Mouse (Mus musculus): ENCODE measurements around the gene Ccdc38. TPM values are rescaled to one million over a fixed set of nuclear protein-coding genes. Genes with fewer than 3 reads are reported as not detected.
A peak's percentile ranks its signal among the peaks of the same experiment; 100 is the strongest.
"Not testable (repeated sequence)": the region's sequence is repeated elsewhere in the genome, so short reads cannot be mapped to it uniquely, and the experiment has no call there.

Gene Ccdc38
- total RNA-seq, 1 experiment from 2014 or later, result not detected

DNA sequence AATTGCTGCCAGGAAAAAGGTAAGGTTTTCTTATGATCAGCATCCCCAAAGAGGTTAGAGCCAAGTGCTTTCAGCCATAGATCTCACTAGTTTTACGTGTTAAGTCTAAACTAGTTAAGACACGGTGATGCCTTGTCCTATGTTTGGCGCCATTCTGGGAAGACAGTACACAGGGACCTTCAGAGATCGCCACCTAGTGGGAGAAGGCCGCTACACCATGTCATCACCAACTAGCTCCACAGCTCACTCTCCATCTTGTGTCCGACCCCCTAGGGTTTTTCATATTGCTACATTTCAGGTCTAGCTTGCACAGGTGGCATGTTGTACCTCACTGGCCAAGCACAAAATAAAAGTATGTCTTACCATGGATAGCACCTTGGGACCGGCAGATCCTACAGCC is 8.6 kb downstream of the Ccdc38 start:
- DNase-seq, result peak; percentile 80

DNA sequence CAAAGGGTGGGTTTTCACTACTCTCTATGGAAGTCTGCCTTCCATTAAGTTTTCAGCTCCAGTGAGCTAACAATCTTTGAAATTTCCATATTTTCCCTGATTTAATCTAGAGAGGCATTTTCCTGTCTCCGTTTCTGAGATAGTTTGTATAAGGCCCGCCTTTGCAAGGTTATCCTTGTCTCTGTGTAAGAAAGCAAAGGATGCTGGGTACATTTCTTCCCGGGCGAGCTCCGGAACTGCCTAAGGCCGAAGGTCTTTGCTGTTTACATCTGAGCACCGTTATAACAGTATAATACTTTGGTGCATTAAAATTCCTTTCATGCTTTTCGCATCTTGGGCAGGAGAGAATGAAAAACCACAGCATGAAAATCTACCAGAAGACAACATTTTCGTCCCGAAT is 9.4 kb downstream of the Ccdc38 start:
- DNase-seq, result no peak

DNA sequence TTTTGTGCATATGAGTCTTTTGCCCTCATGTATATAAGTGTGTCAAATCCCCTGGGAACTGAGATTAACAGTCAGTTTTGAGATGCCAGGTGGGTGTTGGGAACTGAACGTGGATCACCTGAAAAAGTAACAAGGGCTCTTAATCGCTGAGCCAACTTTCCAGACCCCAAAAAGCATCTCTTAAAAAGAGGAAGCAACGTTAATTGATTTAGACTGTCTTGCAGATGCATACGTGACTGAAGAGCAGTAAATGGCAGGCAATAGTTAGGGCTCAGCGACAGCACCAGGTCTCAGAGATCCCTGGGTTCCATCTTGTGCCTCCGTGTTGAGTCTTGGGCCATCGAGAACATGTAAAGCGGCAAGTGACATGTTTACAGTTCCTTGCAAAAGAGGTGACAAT is 12.2 kb downstream of the Ccdc38 start:
- no peak for DNase-seq

DNA sequence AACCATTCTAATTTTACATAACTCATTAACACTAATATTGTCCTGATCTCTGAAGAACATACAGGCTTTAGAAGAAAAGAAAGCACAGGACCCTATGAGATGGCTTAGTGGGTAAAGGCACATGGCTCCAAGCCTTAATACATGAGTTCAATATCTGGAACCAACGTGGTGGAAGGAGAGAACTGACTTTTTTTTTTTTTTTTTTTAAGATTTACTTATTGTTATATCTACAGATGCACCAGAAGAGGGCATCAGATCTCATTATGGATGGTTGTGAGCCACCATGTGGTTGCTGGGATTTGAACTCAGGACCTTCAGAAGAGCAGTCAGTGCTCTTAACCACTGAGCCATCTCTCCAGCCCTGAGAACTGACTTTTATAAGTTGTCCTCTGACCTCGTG is 17.5 kb downstream of the Ccdc38 start:
- not testable (repeated sequence) for DNase-seq

DNA sequence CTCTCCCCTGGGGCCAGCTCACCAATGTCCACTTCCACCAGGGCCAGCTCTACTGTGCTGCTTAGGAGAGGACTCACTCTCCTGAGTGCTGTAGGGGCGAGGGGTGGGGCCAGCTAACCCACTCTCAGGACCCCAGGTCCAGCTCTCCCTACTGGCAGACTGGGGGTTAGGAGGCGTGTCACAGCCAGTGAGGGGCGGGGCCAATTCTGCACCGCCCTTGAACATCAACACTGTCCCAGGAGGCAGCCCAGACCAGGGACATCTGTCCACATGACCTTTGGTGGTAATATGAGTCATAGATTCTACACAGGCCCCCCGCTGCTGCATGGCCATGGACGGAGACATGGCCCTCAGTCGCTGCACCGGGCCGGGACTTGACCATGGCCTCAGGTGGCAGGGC is 19.4 kb downstream of the Ccdc38 start:
- peak; percentile 79 for DNase-seq

DNA sequence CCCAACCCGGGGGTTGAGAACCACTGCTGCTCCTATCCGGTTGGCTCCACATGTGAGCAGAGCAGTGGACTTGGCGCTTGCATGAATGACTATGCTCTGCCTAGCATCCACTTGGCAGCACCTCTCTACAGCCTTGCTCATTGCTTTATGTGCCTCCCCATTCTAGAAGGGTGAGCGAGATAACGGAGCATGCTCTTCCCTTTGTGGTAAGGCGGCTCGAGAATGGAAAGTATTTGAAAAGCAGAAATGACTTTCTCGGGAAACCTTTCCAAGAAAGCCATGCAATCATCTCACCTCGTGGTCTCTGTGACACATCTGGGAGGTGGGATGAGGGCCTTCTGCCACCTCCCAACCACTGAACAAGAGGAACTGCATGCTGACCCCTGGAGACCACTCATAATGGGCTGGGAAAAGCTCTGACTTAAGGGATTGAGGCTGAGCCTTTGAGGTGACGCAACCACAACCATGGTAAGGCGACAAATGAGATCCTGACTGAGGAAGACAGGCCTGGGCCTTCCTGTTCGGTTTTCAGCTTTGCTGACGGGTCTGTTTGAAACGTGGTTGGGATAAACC is 24.2 kb downstream of the Ccdc38 start:
- no peak for DNase-seq

DNA sequence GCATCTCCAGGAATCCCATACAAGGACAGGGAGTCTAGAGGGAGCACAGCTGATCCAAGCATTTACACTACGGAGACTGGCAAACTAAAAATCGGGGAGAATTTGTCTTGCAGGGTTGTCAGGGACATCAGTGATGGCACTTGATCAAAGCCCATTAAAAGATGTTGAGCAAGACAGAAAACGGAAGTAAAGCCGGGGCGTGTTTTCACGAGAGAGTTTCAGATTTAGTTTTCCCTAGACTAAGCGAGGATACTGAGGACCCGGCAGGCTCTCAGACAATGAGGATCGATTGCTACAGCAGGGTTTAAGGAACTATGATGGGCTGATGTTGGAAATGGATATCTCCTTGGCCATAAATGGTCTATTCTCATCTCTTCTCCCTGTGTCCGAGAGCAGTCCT is 26.6 kb downstream of the Ccdc38 start:
- DNase-seq, result no peak

DNA sequence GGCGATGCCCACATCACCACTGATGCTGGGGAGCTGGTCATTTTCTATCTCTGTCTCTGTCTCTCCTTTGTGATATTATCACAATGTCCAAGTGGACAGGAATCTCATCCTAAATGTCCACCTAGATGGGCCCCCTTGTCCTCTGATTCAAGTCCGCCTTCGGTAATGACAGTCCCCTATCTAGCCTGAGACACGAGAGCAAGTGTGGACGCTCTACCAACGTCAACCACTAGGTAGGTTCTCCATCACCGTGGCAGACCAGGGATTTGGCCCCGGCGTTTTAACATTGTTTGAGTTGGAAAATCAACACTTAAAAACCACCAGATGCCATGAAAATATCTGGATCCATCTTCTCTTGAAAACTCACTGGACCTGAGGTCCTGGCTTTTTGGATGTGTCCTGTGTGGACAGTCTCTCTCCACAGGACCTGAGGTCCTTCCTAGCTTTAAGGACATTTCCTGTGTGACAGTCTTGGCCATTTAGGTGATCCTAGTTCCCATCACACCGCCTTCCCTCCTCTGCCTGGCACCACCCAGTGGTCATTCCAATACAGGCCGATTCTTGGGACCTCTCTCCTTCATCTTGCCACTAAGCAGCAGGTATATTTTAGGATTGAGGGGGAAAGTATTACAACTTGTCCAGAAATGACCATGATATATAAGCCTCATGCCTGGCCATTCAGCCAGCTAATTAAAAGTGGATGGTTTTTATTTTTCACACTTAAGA is 27.6 kb downstream of the Ccdc38 start:
- no peak for DNase-seq

DNA sequence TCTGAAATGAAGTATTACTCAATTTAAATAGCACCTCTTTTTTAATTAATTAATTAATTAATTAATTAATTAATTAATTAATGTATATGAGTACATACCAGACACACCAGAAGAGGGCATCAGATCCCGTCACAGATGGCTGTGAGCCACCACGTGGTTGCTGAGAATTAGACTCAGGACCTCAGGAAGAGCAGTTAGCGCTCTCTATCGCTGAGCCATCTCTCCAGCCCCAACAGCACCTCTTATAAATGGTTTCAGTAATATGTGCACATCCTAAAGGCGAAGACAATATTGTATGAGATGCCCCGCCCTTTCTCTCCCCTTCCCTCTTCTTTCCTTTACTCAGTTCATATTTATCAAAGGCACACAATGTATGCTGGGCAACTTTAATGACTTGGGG is 28.2 kb downstream of the Ccdc38 start:
- DNase-seq, result no peak

DNA sequence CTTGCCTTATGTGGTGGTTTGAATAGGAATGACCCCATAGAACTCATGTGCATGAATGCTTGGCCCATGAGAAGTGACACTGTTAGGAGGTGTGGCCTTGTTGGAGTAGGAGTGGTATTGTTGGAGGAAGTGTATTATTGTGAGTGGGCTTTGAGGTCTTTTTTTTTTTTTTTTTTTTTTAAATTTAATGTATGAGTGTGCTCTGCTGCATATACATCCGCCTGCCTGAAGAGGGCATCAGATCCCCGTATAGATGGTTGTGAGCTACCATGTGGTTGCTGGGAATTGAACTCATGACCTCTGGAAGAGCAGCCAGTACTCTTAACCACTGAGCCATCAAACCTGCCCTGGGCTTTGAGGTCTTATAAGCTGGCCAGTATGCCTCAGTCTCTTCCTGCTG is 31.8 kb downstream of the Ccdc38 start:
- DNase-seq, result no peak

DNA sequence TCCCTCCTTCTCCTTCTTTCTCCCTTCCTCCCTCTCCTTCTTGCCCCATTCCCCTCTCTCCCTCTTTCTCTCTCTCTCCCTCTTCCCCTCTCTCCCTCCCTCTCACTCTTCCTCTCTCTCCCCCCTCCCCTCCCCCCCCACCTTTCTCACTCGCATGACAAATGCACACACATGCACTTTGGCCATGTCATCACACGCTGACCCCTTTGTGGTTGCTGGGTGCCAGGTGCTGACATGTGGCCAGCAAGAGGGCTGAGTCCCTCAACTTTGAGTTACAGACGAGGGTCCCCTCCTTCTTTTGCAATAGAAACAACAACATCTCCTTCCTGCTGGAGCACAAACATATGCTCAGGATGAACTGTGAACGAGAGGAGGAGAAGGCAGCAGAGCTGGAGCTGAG is 34.5 kb downstream of the Ccdc38 start:
- no peak for DNase-seq

DNA sequence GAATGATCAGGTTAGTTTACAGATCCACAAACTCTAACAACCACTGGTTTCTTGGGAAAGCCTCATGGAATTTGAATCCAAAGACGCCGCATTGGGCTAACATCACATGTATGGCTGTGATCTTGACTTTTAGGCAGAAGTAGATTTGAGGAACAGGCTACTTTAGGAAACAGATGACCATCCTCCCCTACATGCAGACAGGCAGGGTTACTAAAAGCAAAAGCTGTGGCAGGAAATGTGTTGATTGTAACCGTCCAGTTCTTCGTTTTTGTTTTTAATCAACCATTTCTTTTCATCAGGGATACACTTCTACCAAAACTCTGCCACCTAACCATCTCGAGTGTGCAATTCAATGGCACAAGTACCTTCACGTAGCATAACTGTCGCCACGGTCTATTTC is 35.5 kb downstream of the Ccdc38 start:
- no peak for DNase-seq

DNA sequence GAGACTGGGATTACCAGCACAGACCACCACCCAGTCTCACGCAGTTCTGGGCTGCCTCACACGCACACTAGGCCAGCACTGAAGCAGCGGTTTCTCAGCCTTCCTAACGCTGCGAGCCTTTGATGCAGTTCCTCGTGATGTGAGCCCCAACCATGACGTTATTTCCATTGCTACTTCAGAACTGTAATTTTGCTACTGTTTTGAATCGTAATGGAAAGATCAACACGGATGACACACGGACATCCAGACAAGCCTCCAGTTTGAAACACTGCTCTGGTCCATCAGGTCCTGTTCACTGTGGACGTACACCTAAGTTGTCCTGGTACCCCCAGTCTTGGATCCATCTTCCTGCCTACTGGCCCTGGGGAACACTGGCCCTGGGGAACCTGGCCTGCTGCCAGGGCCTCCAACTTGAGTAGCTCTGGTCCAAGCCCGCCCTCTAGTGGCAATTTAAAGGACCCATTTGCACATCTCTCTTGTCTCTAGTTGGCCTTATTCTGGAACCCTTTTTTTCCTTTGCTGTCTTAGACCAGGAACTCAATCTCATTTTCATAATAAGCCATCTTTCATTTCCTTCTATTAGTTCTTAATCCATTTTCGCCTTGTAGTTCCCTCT is 36.9 kb downstream of the Ccdc38 start:
- DNase-seq, result peak; percentile 90

DNA sequence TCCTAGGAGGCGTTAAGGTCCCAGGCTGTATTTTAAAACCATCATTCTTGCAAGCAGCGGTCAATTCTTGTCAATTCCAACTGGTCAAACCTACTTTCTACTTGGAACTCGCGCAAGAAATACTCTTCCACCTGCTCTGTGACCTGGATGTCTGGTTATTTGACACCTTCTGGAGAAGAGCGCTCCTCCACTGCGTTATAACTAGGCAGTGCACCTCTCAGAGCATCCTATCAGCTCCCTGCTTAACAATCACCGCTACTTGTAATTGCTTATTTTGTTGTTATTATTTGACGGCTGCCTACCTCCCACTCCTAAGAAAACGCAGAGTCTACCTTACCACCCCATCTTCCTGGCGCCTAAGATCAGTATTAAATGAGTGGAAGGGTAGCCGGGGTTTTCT is 48.4 kb downstream of the Ccdc38 start:
- no peak for DNase-seq

DNA sequence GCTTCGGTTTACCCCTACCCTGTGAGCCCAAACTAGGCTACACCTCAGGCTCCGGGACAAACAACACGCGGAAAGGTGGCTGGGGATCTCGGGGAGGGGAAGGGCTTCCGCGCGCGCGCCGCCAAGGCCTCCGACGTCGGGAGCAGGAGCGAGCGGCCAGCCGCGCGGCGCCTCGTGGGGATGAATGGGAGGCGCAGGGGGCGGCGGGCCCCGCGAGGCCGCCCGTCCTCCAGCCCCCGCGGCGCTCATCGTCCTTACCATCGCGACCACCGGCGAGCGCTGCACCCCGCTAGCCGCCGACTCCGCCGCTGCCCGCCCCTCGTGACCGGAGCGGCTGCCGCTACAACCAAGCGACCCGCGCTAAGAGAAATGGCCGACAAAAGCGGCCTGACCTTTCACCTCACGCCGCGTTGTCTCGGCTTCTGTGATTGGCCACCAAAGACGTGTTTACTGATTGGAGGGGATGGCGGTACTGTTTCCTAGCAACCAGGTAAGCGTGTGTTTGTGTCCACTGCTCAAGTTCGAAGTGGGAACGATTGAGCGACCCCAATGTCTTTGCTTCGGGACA is 48.9 kb downstream of the Ccdc38 start, which contains the start of gene Snrpf:
Gene Snrpf (minus strand): TSS at position 426 of the 568 bp plus-strand sequence.
- DNase-seq, result peak; percentile 94

DNA sequence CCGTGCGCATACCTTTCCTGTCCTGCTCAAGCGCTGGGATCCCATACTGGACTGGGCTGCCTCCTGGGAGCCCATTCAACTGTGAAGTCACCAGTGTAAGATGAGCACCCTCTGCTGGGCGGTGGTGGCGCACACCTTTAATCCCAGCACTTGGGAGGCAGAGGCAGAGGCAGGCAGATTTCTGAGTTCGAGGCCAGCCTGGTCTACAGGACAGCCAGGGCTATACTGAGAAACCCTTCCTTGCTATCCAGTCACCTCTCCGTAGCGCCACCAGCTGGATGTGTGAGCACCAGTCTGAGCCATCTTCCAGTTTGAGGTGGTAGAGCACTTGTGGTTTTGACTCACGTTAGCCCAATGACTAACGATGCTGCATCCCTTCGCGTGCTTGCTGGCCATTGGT is 52.0 kb downstream of the Ccdc38 start:
- peak; percentile 28 for DNase-seq

DNA sequence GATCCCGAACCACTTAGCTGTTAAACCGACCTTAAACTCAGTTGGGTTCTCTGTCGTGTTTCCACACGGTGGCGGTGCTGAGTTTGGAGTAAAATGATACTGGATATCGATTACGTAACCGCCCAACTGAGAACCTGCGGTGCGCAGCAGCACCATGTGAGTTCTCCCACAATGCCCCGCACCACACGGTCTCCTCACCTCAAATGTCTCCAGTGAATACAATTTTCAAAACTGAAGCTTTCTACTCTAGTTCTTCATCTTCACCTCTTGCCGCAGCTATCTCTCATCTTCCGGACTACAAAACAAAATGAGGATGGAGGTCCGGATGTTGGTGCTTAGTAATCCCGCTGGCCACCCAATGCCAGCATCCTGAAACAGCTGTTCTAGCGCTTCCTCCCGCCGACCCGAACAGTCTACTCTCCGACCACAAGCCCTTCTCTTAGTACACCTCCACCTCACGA is 53.6 kb downstream of the Ccdc38 start:
- peak; percentile 89 for DNase-seq

DNA sequence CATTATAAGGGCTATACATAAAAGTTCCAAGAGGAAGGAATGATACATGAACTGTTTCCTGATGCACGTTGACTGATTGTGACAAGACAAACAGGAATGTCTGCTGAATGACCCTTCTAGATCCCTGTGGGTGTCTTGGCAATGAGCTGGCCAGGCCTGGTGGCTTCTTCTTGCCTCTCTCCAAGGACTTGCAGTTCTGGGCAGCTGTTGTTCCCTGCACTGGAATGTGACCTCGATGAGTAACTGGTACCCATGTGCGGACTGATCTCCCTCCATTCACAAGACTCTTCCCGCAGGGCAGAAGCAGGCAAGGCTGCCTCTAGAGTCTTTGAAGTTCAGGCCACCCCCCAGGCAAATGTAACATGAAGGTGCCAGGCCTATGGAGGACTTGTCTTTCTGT is 55.4 kb downstream of the Ccdc38 start:
- peak; percentile 53 for DNase-seq

DNA sequence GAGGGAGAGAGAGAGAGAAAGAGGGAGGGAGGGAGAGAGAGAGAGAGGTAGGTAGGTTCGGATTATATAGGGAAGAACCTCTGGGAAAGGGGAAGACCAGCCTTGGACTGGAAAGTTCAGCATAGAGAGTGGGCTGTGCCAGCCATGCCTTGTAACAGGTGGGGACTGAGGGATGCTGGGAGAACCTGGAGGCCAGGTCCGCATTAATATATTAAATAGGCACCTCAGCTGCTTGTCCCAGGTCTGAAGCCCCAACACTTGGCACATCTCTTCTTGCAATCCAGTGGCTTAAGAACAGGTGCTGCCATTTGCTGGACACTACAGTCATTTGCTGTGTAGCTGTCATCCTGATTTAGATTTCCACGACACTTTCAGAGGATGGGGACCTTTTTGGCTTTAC is 56.2 kb downstream of the Ccdc38 start:
- no peak for DNase-seq

DNA sequence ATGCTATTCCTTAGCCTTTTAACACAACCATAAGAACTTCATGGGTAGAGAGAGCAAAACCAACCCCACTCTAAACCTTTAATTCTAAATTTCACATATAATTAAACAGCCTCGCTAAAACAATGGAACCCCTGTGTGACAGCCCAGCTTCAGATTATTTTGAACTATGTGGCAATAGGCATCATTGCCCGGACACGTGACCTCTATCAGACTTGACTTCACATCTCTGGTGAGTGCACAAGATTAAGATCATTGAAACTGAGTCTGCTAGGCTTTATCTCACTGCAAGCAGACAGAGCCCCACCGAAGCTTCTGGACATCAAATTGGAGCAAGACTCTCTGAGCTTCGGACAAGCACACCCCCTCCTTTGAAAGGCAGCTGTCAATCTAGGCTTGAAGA is 61.9 kb downstream of the Ccdc38 start:
- DNase-seq, result no peak

DNA sequence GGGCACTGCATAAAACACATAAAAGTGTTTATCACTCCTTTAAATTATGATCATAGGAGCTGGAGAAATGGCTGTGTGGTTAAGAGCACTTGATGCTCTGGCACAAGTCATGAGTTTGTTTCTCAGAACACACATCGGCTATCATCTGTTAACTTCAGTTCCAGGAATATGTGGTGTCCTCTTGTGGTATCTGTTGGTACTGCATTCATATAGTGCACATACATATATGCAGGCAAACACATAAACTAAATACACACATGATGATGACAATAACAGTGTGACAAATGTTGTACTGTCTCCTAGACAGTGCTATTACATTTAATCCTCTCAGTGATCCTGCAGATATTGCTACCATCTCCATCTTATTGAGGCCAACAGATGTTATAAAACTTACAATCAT is 62.8 kb downstream of the Ccdc38 start:
- DNase-seq, result no peak

DNA sequence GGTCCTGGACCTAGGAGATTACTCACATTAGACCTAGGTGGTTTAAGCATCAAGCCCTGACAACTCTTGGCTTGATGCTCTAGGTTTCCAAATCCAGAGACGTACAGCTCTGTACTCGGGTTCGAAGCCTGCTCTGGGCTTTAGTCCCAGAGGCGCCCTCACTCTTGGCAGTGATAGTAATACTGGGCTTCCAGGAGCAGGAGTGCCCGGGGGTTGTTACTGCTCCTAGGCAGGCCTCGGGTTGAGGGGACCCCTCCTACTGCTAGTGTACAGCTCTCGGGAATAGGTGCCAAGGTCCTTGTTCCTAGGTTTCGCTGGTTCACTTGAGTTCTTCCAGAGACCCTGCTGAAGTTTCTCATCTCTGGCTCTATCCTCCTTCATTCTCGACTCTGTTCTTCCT is 65.9 kb downstream of the Ccdc38 start:
- no peak for DNase-seq

DNA sequence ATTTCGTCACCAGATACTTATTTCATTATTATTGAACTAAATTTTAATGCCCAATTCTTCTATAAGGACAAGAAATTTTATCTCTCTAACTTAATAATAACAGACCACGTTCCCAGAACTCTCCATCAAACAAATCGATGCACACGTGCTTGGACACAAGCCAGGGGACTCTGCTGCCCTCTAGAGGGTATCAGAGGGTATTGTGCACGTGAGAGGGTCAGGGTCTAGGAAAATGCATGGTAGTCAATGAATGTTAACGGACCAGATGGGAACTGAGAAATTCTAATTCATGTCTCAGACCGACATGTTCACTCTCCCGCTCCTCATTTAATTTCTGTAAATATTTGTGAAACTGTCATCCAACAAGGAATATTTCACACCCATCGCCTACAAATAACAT is 67.6 kb downstream of the Ccdc38 start:
- DNase-seq, result no peak
